Mouse (Mus musculus) heart, embryonic 15.5 days (tissue): ENCODE data around the gene Mzf1. TPM values are rescaled to one million over a fixed set of nuclear protein-coding genes. Genes with fewer than 3 reads are reported as not detected.

Experiments
- ATAC-seq: fragments of 200-750 bp; cut with Nextera tagmentation; replicated peaks from 2 replicates; pipeline ENCODE4 v1.8.0; 2017; ENCODE audit warnings: low read depth, moderate TSS enrichment; ENCODE audit not compliant: insufficient number of reproducible peaks, insufficient read depth, low FRiP score
- H3K27ac ChIP-seq: fragments of 300-500 bp; sonication (generic); 2 replicates; pipeline ENCODE4 v1.5.1; 2015; ENCODE audit warnings: mild to moderate bottlenecking, inconsistent platforms
- H3K27me3 ChIP-seq: fragments of 300-500 bp; sonication (generic); 2 replicates; pipeline ENCODE4 v1.6.1; 2015; ENCODE audit warnings: inconsistent platforms
- H3K36me3 ChIP-seq: fragments of 300-500 bp; sonication (generic); 2 replicates; pipeline ENCODE4 v1.6.1; 2015; ENCODE audit warnings: mild to moderate bottlenecking, inconsistent platforms
- H3K4me1 ChIP-seq: fragments of 300-500 bp; sonication (generic); replicated peaks from 2 replicates; pipeline ENCODE4 v1.6.1; 2015; ENCODE audit warnings: inconsistent platforms
- H3K4me2 ChIP-seq: fragments of 300-500 bp; sonication (generic); 2 replicates; pipeline ENCODE4 v1.6.1; 2015; ENCODE audit warnings: inconsistent platforms, mild to moderate bottlenecking, moderate library complexity
- H3K4me3 ChIP-seq: fragments of 300-500 bp; sonication (generic); 2 replicates; pipeline ENCODE4 v1.5.1; 2015; ENCODE audit warnings: mild to moderate bottlenecking, inconsistent platforms
- H3K9ac ChIP-seq: fragments of 300-500 bp; sonication (generic); 2 replicates; pipeline ENCODE4 v1.6.1; 2015; ENCODE audit warnings: mild to moderate bottlenecking, inconsistent platforms
- H3K9me3 ChIP-seq: fragments of 300-500 bp; sonication (generic); replicated peaks from 2 replicates; pipeline ENCODE4 v1.6.1; 2016; ENCODE audit warnings: inconsistent platforms
- WGBS: fragments of 180-500 bp; shearing (Covaris S2); methylation state at CpG from one replicate; pipeline ENCODE4 v1.1.7; 2015; ENCODE audit warnings: mixed read lengths; 5-methylcytosine and 5-hydroxymethylcytosine counted together
- polyA plus RNA-seq: library from polyadenylated mRNA; unstranded; fragments of >200 nt; fragmentation: Nextera tagmentation; extraction: Ambion mirVana; gene quantifications from 2 replicates; pipeline ENCODE4 v1.2.1, GENCODE M21; 2015

Gene Mzf1
- polyA plus RNA-seq, 1 experiment from 2014 or later, result 1.5 TPM

- Histone ChIP-seq H3K27me3 (peaks cover 44% of the 10 kb centered on the region), H3K9ac (peak overlapping the region; percentile 58), H3K36me3 (no peaks in the 10 kb centered on the region), H3K4me1 (peaks cover 24% of the 10 kb centered on the region), H3K27ac (no peak overlapping the region), H3K4me2 (peak overlapping the region; percentile 95), H3K4me3 (peak overlapping the region; percentile 55), H3K9me3 (no peaks in the 10 kb centered on the region)
- peak; percentile 58; the same call in 1 of the 2 replicates for ATAC-seq
- WGBS, result 5% methylated on average over 88 of the region's 88 CpGs
Measured at GRCm38 (mm10) chr7:13043445-13044253, 10.9 kb downstream of the Mzf1 start.

- 42% methylated on average over 16 of the region's 16 CpGs for WGBS
- Histone ChIP-seq H3K4me3 (peak overlapping the region; percentile 55), H3K27ac (no peak overlapping the region), H3K9ac (no peak overlapping the region), H3K9me3 (no peaks in the 10 kb centered on the region), H3K4me2 (peak overlapping the region; percentile 95), H3K36me3 (no peaks in the 10 kb centered on the region), H3K4me1 (peaks cover 25% of the 10 kb centered on the region), H3K27me3 (peaks cover 44% of the 10 kb centered on the region)
- no peak for ATAC-seq
Measured at GRCm38 (mm10) chr7:13043120-13043444, 11.5 kb downstream of the Mzf1 start.

- Histone ChIP-seq H3K27ac (no peak overlapping the region), H3K9me3 (no peaks in the 10 kb centered on the region), H3K9ac (no peak overlapping the region), H3K27me3 (peaks cover 44% of the 10 kb centered on the region), H3K4me2 (no peak overlapping the region), H3K36me3 (no peaks in the 10 kb centered on the region), H3K4me3 (no peak overlapping the region), H3K4me1 (peaks cover 25% of the 10 kb centered on the region)
- WGBS, result 66% methylated on average over 6 of the region's 6 CpGs
- ATAC-seq, result no peak
Measured at GRCm38 (mm10) chr7:13042511-13042910, 12.1 kb downstream of the Mzf1 start.

GRCm38 (mm10) chr7:13041256-13041655 is 13.3 kb downstream of the Mzf1 start:
- Histone ChIP-seq H3K27ac (no peak overlapping the region), H3K9me3 (no peaks in the 10 kb centered on the region), H3K4me3 (no peak overlapping the region), H3K36me3 (peaks cover 2% of the 10 kb centered on the region; the same call in 1 of the 2 replicates), H3K4me2 (no peak overlapping the region), H3K4me1 (peaks cover 33% of the 10 kb centered on the region), H3K27me3 (peaks cover 44% of the 10 kb centered on the region), H3K9ac (no peak overlapping the region)
- ATAC-seq, result no peak
- 54% methylated on average over 1 of the region's 1 CpGs for WGBS

- H3K27ac ChIP-seq, result peak overlapping the region; percentile 99
- peaks cover 38% of the 10 kb centered on the region for H3K4me1 ChIP-seq
- H3K9ac ChIP-seq, result peak overlapping the region; percentile 99; the same call in 1 of the 2 replicates
- no peak for ATAC-seq
- no peaks in the 10 kb centered on the region for H3K9me3 ChIP-seq
- peak overlapping the region; percentile 90 for H3K4me3 ChIP-seq
- 64% methylated on average over 1 of the region's 1 CpGs for WGBS
- peaks cover 16% of the 10 kb centered on the region for H3K36me3 ChIP-seq
- H3K27me3 ChIP-seq, result peaks cover 28% of the 10 kb centered on the region
- H3K4me2 ChIP-seq, result peak overlapping the region; percentile 76
Measured at GRCm38 (mm10) chr7:13039181-13039580, 15.4 kb downstream of the Mzf1 start.

- peak overlapping the region; percentile 99 for H3K9ac ChIP-seq
- H3K27ac ChIP-seq, result peak overlapping the region; percentile 99
- peaks cover 16% of the 10 kb centered on the region for H3K36me3 ChIP-seq
- H3K9me3 ChIP-seq, result no peaks in the 10 kb centered on the region
- ATAC-seq, result no peak
- 11% methylated on average over 15 of the region's 15 CpGs for WGBS
- peaks cover 37% of the 10 kb centered on the region for H3K4me1 ChIP-seq
- H3K27me3 ChIP-seq, result peaks cover 24% of the 10 kb centered on the region
- H3K4me3 ChIP-seq, result peak overlapping the region; percentile 90
- peak overlapping the region; percentile 76 for H3K4me2 ChIP-seq
Measured at GRCm38 (mm10) chr7:13038621-13039169, 15.9 kb downstream of the Mzf1 start.

GRCm38 (mm10) chr7:13037901-13038555 is 16.5 kb downstream of the Mzf1 start, which contains the start of gene Ube2m:
Gene Ube2m (minus strand): TSS chr7:13038275.
- ATAC-seq, result peak; percentile 92
- H3K27me3 ChIP-seq, result peaks cover 17% of the 10 kb centered on the region
- H3K27ac ChIP-seq, result peak within 1 kb of the TSS; percentile 99
- H3K4me2 ChIP-seq, result peak within 1 kb of the TSS; percentile 76
- peaks cover 19% of the 10 kb centered on the region for H3K36me3 ChIP-seq
- H3K9me3 ChIP-seq, result no peaks in the 10 kb centered on the region
- H3K4me3 ChIP-seq, result peak within 1 kb of the TSS; percentile 90
- H3K9ac ChIP-seq, result peak within 1 kb of the TSS; percentile 99
- WGBS, result under 1% methylated on average over 65 of the region's 65 CpGs
- peaks cover 38% of the 10 kb centered on the region for H3K4me1 ChIP-seq

- peak overlapping the region; percentile 99 for H3K27ac ChIP-seq
- peak overlapping the region; percentile 76 for H3K4me2 ChIP-seq
- no peaks in the 10 kb centered on the region for H3K9me3 ChIP-seq
- H3K4me3 ChIP-seq, result peak overlapping the region; percentile 90
- H3K36me3 ChIP-seq, result peaks cover 24% of the 10 kb centered on the region
- ATAC-seq, result no peak
- peaks cover 42% of the 10 kb centered on the region for H3K4me1 ChIP-seq
- peak overlapping the region; percentile 99 for H3K9ac ChIP-seq
- H3K27me3 ChIP-seq, result peaks cover 10% of the 10 kb centered on the region; the same call in 1 of the 2 replicates
- WGBS, result under 1% methylated on average over 31 of the region's 33 CpGs
Measured at GRCm38 (mm10) chr7:13037366-13037765, 17.2 kb downstream of the Mzf1 start.

GRCm38 (mm10) chr7:13036806-13037205 is 17.8 kb downstream of the Mzf1 start:
- peak overlapping the region; percentile 99 for H3K27ac ChIP-seq
- 24% methylated on average over 4 of the region's 4 CpGs for WGBS
- H3K36me3 ChIP-seq, result peaks cover 30% of the 10 kb centered on the region
- H3K4me1 ChIP-seq, result peaks cover 42% of the 10 kb centered on the region
- H3K4me2 ChIP-seq, result peak overlapping the region; percentile 76
- H3K4me3 ChIP-seq, result peak overlapping the region; percentile 90
- H3K27me3 ChIP-seq, result peaks cover 5% of the 10 kb centered on the region; the same call in 1 of the 2 replicates
- ATAC-seq, result no peak
- peak overlapping the region; percentile 99 for H3K9ac ChIP-seq
- H3K9me3 ChIP-seq, result no peaks in the 10 kb centered on the region

- no peaks in the 10 kb centered on the region for H3K9me3 ChIP-seq
- H3K4me1 ChIP-seq, result peaks cover 42% of the 10 kb centered on the region
- peak overlapping the region; percentile 72 for H3K4me3 ChIP-seq
- no peak for ATAC-seq
- H3K27ac ChIP-seq, result peak overlapping the region; percentile 89
- WGBS, result 85% methylated on average over 17 of the region's 17 CpGs
- H3K36me3 ChIP-seq, result peaks cover 44% of the 10 kb centered on the region
- no peak overlapping the region for H3K9ac ChIP-seq
- H3K27me3 ChIP-seq, result no peaks in the 10 kb centered on the region
- H3K4me2 ChIP-seq, result peak overlapping the region; percentile 87
Measured at GRCm38 (mm10) chr7:13035211-13035855, 19.2 kb downstream of the Mzf1 start.
